Mouse (Mus musculus) kidney, adult 11 months (tissue): ENCODE data around the gene Nt5c.
"Not testable (repeated sequence)": the region's sequence is repeated elsewhere in the genome, so short reads cannot be mapped to it uniquely, and the experiment has no call there.

Experiments used
- DNase-seq: peaks from one replicate; pipeline ENCODE4 v3.0.0; 2022

Gene Nt5c

DNA sequence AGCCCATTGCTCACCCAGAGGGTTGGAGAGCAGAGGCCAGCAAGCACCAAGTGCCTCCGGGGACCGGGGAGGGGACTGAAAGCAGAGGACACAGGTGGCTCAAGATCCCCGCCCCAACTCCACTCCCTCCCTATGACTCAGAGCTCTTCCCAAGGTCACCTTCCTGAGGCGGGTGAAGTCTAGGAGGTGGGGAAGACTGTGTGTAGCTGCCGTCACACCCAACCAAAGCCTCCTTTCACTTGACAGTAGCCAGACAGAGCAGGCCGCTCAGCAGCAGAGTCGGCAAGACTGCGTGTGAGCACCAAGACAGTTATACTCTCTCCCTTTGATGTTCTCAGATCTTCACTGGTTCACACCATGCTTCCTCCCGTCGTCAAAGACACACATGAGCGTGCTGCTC is 28.3 kb downstream of the Nt5c start:
- DNase-seq: peak; percentile 73

DNA sequence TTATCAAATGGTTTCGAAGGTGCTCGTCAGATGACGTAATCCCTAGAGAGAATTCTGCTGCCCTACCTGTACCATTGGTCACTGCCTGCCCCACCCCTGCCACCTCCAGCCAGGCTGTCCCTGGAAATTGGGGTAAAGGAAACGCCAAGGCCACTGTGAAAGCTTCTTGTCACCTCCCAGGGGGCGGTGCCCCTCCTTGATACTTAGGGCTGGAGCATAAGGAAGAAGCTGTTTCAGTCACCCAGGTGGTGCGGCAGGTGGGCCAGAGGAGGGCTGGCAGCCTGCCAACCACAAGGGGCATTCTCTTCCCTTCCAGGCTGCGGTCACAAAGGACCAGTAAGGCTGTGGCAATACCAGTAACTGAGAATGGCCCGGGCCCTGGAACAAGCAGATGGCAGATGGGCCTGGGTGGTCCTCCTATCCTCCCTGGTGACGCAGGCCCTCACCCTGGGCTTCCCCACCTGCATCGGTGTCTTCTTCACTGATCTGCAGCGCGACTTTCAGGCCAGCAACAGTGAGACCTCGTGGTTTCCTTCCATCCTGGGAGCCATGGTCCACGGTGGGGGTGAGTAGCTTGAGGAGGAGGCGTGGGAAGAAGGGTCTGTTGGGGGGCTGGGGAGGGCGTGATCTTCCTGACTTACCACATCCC is 29.3 kb downstream of the Nt5c start, which contains the start of gene Slc16a5:
TSS of gene Slc16a5 (plus strand) at position 232 of the 649 bp plus-strand sequence.
- DNase-seq: peak; percentile 70

DNA sequence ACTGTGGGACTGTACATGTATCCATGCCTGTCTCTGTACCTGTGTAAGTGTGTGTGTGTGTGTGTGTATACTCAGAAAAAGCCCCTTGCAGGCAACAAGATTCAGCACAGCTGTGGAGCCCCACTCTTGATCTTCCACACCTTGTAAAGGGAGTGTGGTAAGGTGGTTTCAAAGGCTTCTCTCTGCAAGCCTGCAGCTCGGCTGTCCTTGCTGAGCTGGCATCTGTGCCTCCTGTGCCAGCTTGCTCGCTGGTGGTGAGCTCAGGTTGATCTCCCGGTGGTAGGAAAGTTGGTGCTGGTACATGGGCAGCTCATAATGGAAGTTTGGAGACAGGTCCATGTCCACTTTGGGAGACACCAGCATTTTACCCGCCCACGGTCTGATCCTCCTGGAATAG is 29.8 kb downstream of the Nt5c start:
- no peak for DNase-seq

DNA sequence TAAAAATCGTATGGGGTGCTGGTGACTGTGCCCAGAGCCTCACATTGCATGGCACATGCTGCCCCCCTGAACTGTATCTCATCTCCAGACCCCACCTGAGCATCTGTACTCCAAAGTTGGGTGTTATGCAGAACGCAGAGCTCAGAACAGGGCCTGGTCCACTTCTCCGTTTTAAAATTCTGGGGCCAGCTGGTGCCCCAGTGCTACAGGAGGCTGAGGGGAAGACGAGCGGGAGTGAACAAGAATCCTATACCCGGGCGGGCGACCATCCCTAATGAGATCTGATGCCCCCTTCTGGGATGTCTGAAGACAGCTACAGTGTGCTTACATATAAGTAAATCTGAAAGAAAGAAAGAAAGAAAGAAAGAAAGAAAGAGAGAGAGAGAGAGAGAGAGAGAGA is 30.7 kb downstream of the Nt5c start:
- DNase-seq: no peak

DNA sequence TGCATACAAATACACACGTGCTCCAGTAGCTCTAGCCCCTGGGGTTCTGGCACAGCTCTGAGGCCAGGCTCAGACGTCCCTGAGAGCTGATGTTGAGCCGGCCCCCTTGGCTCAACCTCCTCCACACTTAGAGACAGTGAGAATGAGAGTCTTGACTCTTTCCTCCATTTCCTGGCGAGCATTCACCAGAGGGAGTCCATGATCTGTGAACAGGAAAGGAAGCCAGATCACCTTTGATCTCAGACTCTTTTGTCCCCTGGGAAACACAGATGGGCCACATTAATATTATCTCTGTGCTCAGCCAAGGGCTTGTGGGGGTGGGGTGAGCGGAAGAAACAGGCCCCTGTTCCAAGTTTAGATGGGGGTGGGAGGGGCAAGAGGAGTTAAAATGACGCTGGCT is 34.3 kb downstream of the Nt5c start:
- DNase-seq: peak; percentile 40

DNA sequence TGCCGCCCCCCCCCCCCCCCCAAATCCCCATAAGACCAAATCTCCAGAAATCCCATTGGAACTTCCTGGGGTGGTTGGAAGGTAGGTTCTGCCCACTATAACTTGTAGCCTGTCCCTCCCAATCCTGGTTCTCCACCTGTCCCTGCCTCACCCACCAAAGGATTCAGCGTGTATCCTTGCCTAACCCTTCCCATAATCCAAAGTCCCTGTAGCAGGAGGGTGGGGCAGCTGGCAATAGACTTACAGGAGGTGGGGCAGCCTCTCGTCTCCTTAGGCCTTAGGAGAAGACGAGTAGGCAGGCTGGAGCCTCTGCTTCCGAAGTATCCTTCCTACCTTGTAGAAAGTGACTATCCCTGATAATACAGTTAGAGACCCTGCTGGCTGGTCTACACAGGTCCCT is 35.5 kb downstream of the Nt5c start:
- no peak for DNase-seq

DNA sequence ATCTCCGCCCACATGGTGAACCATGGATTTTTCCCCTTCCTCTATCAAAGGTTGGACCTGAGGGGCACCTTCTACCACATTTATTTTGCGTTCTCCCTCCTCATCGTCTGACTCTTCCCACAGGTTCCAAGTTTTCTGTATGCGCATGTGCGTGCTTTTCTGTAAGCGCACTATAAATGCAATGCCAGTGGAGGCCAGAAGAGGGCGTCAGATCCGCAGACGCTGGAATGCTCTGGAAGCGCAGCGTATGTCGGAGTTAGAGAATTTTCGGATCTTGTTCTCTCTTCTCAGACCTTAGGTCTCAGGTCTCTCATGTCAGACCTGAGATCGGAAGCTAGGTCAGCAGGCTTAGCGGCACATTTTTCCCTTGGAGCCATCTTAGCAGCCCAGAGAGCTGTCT is 36.0 kb downstream of the Nt5c start:
- no peak for DNase-seq

DNA sequence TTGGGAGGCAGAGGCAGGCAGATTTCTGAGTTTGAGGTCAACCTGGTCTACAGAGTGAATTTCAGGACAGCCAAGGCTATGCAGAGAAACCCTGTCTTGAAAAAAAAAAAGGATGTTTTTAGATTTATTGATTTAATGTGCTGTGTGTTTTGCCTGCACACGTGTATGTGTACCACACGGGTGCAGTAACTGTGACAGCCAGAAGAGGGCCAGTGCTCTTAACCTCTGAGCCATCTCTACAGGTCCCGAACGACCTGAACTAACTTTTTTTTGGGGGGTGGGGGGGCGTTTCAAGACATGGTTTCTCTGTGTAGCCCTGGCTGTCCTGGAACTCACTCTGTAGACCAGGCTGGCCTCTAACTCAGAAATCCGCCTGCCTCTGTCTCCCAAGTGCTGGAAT is 36.8 kb downstream of the Nt5c start:
- not testable (repeated sequence) for DNase-seq

DNA sequence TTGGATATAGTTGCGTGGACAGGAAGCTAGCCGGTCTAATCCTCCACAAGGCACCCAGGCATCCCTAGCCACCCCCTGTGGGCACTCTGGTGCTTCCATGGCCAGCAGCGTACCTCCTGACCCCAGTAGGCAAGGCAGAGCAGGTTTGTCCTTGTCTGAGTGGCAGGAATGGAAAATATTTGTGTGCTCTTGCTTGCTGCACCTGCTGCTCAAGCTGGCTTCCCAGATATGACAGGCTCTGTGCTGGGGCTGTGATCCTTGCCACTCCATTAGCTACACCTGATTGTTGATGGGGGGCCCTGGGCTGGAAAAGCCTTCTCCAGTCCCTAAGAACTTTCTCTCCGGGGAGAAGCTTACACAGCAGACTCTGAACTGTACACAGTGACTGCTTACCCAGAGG is 38.4 kb downstream of the Nt5c start:
- DNase-seq: peak; percentile 65

DNA sequence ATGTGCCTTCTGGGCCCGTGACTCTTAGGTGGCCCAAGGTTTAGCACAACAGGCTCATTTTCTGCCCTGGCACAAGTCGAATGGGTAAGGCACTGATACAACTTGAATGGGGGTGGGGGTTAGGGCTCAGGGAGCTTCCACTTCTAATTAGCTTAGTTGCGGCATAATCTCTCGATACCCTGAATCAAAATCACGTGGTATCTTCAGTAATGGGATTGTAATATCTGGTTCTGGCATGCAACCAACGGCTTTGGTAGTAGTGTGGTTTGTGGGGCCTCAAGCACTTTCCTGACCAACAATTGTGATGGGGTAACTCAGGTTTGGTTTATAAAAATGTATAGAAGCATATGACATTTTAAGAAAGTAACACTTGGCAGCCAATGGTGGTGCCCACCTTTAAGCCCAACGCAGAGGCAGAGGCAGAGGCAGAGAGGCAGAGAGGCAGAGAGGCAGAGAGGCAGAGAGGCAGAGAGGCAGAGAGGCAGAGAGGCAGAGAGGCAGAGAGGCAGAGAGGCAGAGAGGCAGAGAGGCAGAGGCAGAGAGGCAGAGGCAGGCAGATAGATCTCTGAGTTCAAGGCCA is 39.3 kb downstream of the Nt5c start:
- DNase-seq: no peak

DNA sequence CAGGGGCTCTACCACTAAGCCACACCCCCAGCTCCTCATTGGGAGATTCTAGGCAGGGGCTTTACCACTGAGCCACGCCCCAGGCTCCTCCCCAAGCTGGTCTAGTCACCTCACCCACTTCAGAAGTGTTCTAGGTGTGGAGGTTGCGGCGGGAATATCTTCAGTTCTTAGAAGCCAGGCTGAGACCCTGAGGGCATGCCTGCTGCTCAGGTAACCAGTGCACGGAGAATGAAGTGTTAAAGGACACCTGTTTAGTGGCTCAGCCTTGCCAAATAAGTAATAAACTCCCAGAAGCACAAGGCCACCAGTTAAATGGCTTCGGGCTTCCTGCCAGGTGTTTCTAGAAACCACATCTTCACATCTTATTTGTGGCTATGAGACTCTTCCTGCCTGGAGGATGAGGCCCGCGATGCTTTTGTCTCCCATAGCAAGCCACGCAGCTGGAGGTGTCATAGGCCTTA is 39.9 kb downstream of the Nt5c start:
- DNase-seq: peak; percentile 46

DNA sequence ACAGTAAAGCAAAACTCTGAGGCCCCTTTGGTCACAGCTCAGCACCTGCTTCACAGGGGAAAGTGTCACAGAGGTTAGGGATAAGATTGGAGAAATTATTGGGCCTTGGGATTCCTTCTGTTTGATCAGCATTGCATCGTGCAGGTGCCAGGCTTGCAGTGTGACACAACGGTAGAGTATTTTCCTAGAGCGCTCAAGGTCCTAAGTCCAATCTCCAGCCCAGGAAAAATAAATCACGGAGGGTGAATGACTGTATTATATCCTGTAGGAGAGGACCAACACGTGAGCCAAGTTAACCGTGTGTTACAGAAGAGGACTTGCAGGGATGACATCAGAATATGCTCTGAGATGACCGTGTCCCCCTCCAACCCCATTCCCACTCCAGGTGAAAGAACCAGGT is 41.5 kb downstream of the Nt5c start:
- DNase-seq: peak; percentile 63

DNA sequence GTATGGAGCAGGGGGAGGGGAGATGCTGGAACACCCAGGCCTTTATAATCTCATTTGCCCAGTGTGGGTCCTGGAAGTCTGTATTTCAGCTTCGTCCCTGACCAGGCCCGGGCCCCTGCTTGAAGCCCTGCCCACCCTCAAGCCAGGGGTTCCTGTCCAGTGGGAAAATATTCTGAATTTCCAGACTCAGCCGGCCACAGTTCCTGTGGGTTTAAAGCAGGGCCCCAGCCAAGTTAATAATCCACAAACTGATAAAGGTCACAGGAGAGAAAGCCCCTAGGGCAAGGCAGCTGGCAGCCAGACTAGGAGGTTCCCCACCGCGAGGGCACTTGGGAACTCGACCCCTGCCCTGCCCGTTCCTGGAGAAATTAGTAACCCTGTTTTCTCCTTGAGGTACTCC is 42.7 kb downstream of the Nt5c start:
- peak; percentile 93 for DNase-seq

DNA sequence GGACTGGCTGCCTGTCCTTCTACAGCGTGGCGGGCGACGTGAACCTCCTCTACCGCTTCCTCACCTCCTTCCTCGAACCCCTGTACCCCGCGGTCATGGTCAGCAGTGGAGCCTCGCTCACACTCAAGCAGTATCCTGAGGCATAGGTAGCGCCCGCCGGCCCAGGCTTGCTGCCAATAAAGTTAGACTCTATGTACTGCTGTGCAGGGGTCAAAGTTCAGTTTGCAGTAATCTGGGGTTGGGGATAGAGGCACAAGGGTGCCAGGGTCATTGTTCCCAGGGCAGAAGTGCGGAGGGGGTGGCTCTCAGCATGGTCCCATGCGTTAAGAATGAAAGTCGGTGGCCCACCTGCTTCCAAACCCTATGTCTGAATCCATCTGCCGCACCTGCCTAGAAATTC is 43.6 kb downstream of the Nt5c start:
- DNase-seq: peak; percentile 80

DNA sequence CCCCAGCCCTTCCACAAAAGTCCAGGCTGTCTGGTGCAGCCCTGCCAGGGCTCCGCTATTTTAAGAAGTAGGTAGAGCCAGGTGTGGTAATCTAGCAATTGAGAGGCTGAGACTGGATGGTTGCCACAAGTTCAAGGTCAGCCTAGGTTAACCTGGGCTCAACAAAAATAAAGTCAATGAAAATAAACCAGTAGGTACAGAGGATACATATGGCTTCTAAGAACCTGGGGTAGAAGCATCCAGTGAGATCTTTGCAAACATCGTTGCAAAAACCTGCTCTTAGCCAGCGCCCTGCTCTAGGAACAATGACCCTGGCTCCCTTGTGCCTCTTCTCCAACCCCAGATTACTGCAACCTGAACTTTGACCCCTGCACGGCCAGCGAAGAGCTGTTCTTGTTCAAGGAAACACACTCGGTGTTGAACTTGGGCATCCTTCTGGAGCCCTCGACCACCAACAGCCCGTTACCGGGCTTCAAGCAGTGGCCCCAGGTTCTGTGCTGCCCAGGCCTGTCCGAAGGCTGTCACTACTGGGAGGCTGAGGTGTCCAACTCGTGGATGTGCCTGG is 44.3 kb downstream of the Nt5c start:
- peak; percentile 62 for DNase-seq

DNA sequence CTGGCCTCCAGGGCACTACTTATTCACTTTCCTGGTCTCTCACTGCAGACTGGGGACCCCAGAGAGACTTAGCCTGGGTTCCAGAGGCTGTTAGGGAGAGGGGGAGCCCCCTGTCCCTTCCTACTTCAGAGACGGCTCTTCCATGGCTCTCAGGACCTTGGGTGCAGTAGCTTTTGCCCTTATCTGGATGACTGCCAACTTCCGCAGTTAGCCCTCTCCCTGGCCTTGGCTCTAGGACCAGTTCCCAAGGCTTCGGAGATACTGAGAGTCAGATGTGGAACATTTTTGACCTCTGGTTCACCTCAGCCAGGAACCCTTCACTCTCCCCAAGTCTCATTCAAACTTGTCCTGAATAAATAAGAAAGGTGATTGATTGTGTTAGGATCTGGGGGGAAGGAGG is 44.8 kb downstream of the Nt5c start:
- peak; percentile 76 for DNase-seq

DNA sequence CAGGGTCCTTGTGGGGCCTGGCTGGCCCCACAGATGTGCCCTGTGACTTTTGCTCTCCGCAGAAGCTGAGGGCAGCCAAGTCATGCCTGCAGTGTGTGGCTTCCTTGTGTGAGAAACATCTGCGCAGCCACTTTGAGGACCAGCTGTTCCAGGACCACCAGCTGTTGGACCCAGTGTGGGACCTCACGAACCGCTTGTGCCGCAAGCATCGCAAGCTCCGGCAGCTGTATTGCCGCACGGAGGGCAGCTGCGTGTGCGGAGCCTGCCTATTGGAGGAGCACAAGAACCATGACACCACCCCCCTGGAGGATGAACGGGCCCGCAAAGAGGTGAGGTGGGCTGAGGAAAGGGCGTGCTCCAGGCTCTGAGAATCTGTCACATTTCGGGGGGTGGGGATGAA is 50.2 kb downstream of the Nt5c start:
- DNase-seq: no peak
